Mouse (Mus musculus) forebrain, embryonic 16.5 days (tissue): ENCODE measurements at regions not wholly inside any gene's neighbourhood (a gene's known extent, or its start where the extent isn't known, plus 50 kb on each side); places are given as distances from the start of the nearest gene placed in this dataset.

ENCODE experiments used
- ATAC-seq: fragments of 200-750 bp; cut with Nextera tagmentation; 2 replicates; pipeline ENCODE4 v1.8.0; 2017; ENCODE audit warnings: mild to moderate bottlenecking, moderate library complexity
- H3K27ac ChIP-seq: fragments of 300-500 bp; sonication (generic); 2 replicates; pipeline ENCODE4 v1.5.1; 2014; ENCODE audit warnings: low read length, control low read depth
- H3K27me3 ChIP-seq: fragments of 300-500 bp; sonication (generic); replicated peaks from 2 replicates; pipeline ENCODE4 v1.6.1; 2014; ENCODE audit warnings: low read length; ENCODE audit not compliant: control insufficient read depth, insufficient read depth
- H3K36me3 ChIP-seq: fragments of 300-500 bp; sonication (generic); 2 replicates; pipeline ENCODE4 v1.6.1; 2014; ENCODE audit not compliant: control insufficient read depth, insufficient read depth
- H3K4me1 ChIP-seq: fragments of 300-500 bp; sonication (generic); replicated peaks from 2 replicates; pipeline ENCODE4 v1.6.1; 2014; ENCODE audit warnings: low read length; ENCODE audit not compliant: control insufficient read depth, insufficient read depth
- H3K4me2 ChIP-seq: fragments of 300-500 bp; sonication (generic); 2 replicates; pipeline ENCODE4 v1.6.1; 2014; ENCODE audit warnings: mild to moderate bottlenecking, low read length, control low read depth
- H3K4me3 ChIP-seq: fragments of 300-500 bp; sonication (generic); replicated peaks from 2 replicates; pipeline ENCODE4 v1.5.1; 2014; ENCODE audit warnings: mild to moderate bottlenecking, low read length, control low read depth
- H3K9ac ChIP-seq: fragments of 300-500 bp; sonication (generic); replicated peaks from 2 replicates; pipeline ENCODE4 v1.6.1; 2014; ENCODE audit warnings: low read depth, low read length, control low read depth
- H3K9me3 ChIP-seq: fragments of 300-500 bp; sonication (generic); 2 replicates; pipeline ENCODE4 v1.6.1; 2016; ENCODE audit warnings: low read length; ENCODE audit not compliant: control insufficient read depth
- WGBS: fragments of 180-500 bp; shearing (Covaris S2); extraction: QIAGEN DNeasy Blood & Tissue Kit; methylation state at CpG from one replicate; pipeline ENCODE4 v1.1.7; 2014; 5-methylcytosine and 5-hydroxymethylcytosine counted together

GRCm38 (mm10) chr6:112552560-112552959 is 62.8 kb upstream of the Oxtr start:
- no peak overlapping the region for H3K9ac ChIP-seq
- H3K36me3 ChIP-seq, result no peaks in the 10 kb centered on the region
- H3K4me3 ChIP-seq, result no peak overlapping the region
- H3K27ac ChIP-seq, result no peak overlapping the region
- H3K4me2 ChIP-seq, result no peak overlapping the region
- ATAC-seq, result no peak
- WGBS, result 83% methylated on average over 4 of the region's 4 CpGs
- no peaks in the 10 kb centered on the region for H3K9me3 ChIP-seq
- H3K27me3 ChIP-seq, result no peaks in the 10 kb centered on the region
- H3K4me1 ChIP-seq, result no peaks in the 10 kb centered on the region; the same call in 1 of the 2 replicates

- Histone ChIP-seq H3K4me3 (no peak overlapping the region), H3K4me1 (no peaks in the 10 kb centered on the region; the same call in 1 of the 2 replicates), H3K9me3 (no peaks in the 10 kb centered on the region), H3K27ac (no peak overlapping the region), H3K36me3 (no peaks in the 10 kb centered on the region), H3K9ac (no peak overlapping the region), H3K27me3 (no peaks in the 10 kb centered on the region), H3K4me2 (no peak overlapping the region)
- ATAC-seq, result no peak
- 82% methylated on average over 4 of the region's 4 CpGs for WGBS
Observed at GRCm38 (mm10) chr6:112551298-112551697, 61.6 kb upstream of the Oxtr start.

- 89% methylated on average over 10 of the region's 10 CpGs for WGBS
Observed at GRCm38 (mm10) chr6:112547251-112547650, 57.5 kb upstream of the Oxtr start.

DNA sequence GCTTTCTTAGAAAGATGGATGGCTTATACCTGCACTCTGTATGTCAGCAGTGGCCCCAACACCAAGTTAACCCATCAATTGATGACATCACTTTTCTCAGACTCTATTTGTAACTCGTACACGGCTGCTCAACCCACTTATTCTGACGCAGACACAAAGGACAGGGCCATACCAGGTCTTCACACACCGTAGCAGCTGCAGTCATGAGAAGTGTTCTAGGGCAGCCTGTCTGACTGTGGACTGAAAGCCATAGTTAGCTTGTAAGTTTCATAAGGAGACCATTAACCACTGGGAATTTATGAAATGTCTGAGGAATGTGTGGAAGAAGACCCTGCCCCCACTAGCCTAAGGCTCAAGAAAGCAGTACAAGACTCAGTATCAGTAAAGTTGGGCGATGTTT is 56.3 kb upstream of the Oxtr start:
- H3K4me2 ChIP-seq, result no peak overlapping the region
- H3K27me3 ChIP-seq, result no peaks in the 10 kb centered on the region
- H3K9me3 ChIP-seq, result no peaks in the 10 kb centered on the region
- no peak overlapping the region for H3K9ac ChIP-seq
- WGBS, result 68% methylated on average over 5 of the region's 5 CpGs
- H3K36me3 ChIP-seq, result no peaks in the 10 kb centered on the region
- H3K4me3 ChIP-seq, result no peak overlapping the region
- no peak overlapping the region for H3K27ac ChIP-seq
- H3K4me1 ChIP-seq, result no peaks in the 10 kb centered on the region
- no peak for ATAC-seq

More at GRCm38 (mm10) chr6:112547251-112547650, 57.5 kb upstream of the Oxtr start:
- Histone ChIP-seq H3K9me3 (no peaks in the 10 kb centered on the region), H3K4me2 (no peak overlapping the region), H3K9ac (no peak overlapping the region), H3K27me3 (no peaks in the 10 kb centered on the region), H3K4me3 (no peak overlapping the region), H3K36me3 (no peaks in the 10 kb centered on the region), H3K4me1 (no peaks in the 10 kb centered on the region), H3K27ac (no peak overlapping the region)
- no peak for ATAC-seq

DNA sequence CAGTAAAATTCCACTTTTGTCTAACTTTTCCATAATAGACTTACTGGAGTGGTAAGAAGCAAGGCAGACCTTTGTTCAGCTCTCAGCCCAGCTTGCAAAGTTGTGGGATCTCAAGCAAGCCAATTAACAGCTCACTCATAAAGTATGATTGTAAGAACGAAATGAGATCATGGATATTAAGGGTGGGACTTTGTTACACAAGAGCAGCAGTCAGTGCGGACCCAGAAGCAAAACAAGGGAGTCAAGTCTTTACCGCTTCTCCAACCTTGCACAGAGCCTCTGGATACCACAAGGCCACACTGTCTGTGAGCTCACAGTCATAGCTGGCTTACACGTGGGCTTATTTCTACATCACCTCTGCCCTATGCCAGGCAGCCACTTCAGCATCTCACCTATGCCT is 54.6 kb upstream of the Oxtr start:
- no peak overlapping the region for H3K27ac ChIP-seq
- H3K9ac ChIP-seq, result no peak overlapping the region
- no peak overlapping the region for H3K4me3 ChIP-seq
- no peak overlapping the region for H3K4me2 ChIP-seq
- H3K27me3 ChIP-seq, result no peaks in the 10 kb centered on the region
- H3K9me3 ChIP-seq, result no peaks in the 10 kb centered on the region
- no peak for ATAC-seq
- WGBS, result 71% methylated on average over 4 of the region's 4 CpGs
- no peaks in the 10 kb centered on the region for H3K36me3 ChIP-seq
- H3K4me1 ChIP-seq, result no peaks in the 10 kb centered on the region

GRCm38 (mm10) chr6:112542692-112543091 is 52.9 kb upstream of the Oxtr start:
- H3K9ac ChIP-seq, result no peak overlapping the region
- H3K27me3 ChIP-seq, result no peaks in the 10 kb centered on the region
- H3K27ac ChIP-seq, result no peak overlapping the region
- no peak for ATAC-seq
- H3K9me3 ChIP-seq, result no peaks in the 10 kb centered on the region
- no peaks in the 10 kb centered on the region for H3K36me3 ChIP-seq
- WGBS, result 94% methylated on average over 2 of the region's 2 CpGs
- H3K4me3 ChIP-seq, result no peak overlapping the region
- H3K4me2 ChIP-seq, result no peak overlapping the region
- no peaks in the 10 kb centered on the region for H3K4me1 ChIP-seq
